Mouse (Mus musculus) brain, embryonic 14.5 days (tissue): ENCODE results near the gene Timm50.

Source experiments
- CTCF ChIP-seq: fragments of 200-500 bp; IDR thresholded peaks from 2 replicates; pipeline ENCODE4 v1.5.1; 2012; ENCODE audit warnings: inconsistent platforms, mild to moderate bottlenecking, moderate library complexity, borderline replicate concordance; ENCODE audit not compliant: insufficient read depth, insufficient read length; ENCODE audit errors: extremely low read depth
- POLR2A ChIP-seq: fragments of 200-500 bp; IDR thresholded peaks from 2 replicates; pipeline ENCODE4 v1.6.1; 2012; ENCODE audit warnings: mild to moderate bottlenecking, inconsistent platforms, borderline replicate concordance; ENCODE audit not compliant: poor library complexity, insufficient read depth, insufficient read length, severe bottlenecking; ENCODE audit errors: extremely low read depth

GRCm38 (mm10) chr7:28278279-28278652, 33.6 kb downstream of the Timm50 start:
- TF ChIP-seq POLR2A = no peak
- no peak for TF ChIP-seq CTCF
